Mouse (Mus musculus): Measurements from ENCODE around the gene Rtn4r. TPM values are rescaled to one million over a fixed set of nuclear protein-coding genes. Genes with fewer than 3 reads are reported as not detected.

Rtn4r gene
- total and polyA plus RNA-seq, 3 experiments: 0.04 TPM; not detected in 2

DNA sequence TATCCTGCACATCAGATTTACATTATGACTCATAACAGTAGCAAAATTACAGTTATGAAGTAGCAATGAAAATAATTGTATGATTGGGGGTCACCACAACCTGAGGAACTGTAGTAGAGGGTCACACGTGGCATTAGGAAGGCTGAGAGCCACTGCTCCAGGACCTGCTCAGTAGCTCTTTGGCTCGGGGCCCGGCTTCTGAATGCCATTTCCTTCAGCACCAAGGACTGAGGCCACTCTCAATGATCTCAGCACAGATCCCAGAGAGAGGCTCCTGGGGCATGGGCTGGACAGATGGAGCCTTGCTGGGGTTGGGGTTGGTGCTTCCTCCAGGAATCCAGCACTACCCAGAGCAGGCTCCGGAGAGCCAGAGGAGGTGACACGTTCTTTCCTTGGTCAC, 40.3 kb upstream of the Rtn4r start:
- Histone ChIP-seq H3K27ac (ENCODE audit: control insufficient read depth, low read depth, low read length) (no peak overlapping the region), H3K79me2 (ENCODE audit: control insufficient read depth, insufficient read depth, low read length, poor library complexity) (peaks cover 7% of the 10 kb centered on the region), H3K4me1 (ENCODE audit: control insufficient read depth in 1 of 2, insufficient read depth in 2 of 2, low read length in 2 of 2) (peaks cover 3 to 9% of the 10 kb centered on the region in 2 experiments; a peak in 1 of 4 replicates), H3K9me3 (replicated peaks; ENCODE audit: insufficient read depth, low read length) (no peaks in the 10 kb centered on the region), H3K9ac (ENCODE audit: control insufficient read depth, low read depth, low read length, poor library complexity, severe bottlenecking) (no peak overlapping the region), H3K36me3 (ENCODE audit: control insufficient read depth in 1 of 2, insufficient read depth in 2 of 2, low read length in 2 of 2) (no peaks in the 10 kb centered on the region), H3K27me3 (ENCODE audit: control insufficient read depth in 1 of 2, insufficient read depth in 2 of 2, low read length in 2 of 2) (no peaks in the 10 kb centered on the region), H3K4me3 (ENCODE audit: control insufficient read depth in 1 of 2, insufficient read depth in 1 of 2, low read depth in 2 of 2, low read length in 2 of 2) (no peak overlapping the region)
- no peak for DNase-seq (ENCODE audit: low read depth, low spot score)
- no peak for TF ChIP-seq POLR2A (IDR thresholded peaks at IDR 0.05; ENCODE audit: control insufficient read depth in 1 of 2, insufficient read depth in 1 of 2, low read depth in 1 of 2, low read length in 2 of 2, poor library complexity in 1 of 2)

DNA sequence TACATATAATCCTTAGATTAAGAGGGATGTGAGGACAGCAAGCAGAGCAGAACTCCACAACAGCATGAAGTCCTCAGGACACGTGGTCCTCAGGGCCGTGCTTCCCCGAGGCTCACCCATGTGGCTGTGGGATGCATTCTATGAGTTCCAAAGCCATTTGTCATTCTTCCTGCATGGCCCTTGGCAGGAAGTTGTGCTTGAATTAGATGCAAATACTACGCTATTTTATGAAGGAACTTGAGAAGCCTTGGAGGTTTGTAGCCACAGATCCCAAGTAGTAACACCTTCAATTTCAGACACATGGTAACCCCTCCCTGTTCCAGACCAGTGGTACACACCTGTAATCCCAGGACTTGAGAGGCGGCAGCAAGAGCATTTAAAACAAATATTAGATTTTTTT, 31.1 kb upstream of the Rtn4r start:
- H3K36me3 ChIP-seq (ENCODE audit: control insufficient read depth in 1 of 2, insufficient read depth in 2 of 2, low read length in 2 of 2): no peaks in the 10 kb centered on the region
- H3K9ac ChIP-seq (ENCODE audit: control insufficient read depth, low read depth, low read length, poor library complexity, severe bottlenecking): no peak overlapping the region
- H3K4me3 ChIP-seq (ENCODE audit: control insufficient read depth in 1 of 2, insufficient read depth in 1 of 2, low read depth in 2 of 2, low read length in 2 of 2): no peak overlapping the region
- no peak for DNase-seq (ENCODE audit: low read depth, low spot score)
- H3K27me3 ChIP-seq (ENCODE audit: control insufficient read depth in 1 of 2, insufficient read depth in 2 of 2, low read length in 2 of 2): no peaks in the 10 kb centered on the region
- no peaks in the 10 kb centered on the region for H3K4me1 ChIP-seq (ENCODE audit: control insufficient read depth in 1 of 2, insufficient read depth in 2 of 2, low read length in 2 of 2)
- H3K79me2 ChIP-seq (ENCODE audit: control insufficient read depth, insufficient read depth, low read length, poor library complexity): no peaks in the 10 kb centered on the region
- no peak for TF ChIP-seq GABPA (IDR thresholded peaks at IDR 0.05; ENCODE audit: low read depth, low read length)
- H3K27ac ChIP-seq (ENCODE audit: control insufficient read depth, low read depth, low read length): no peak overlapping the region
- no peaks in the 10 kb centered on the region for H3K9me3 ChIP-seq (replicated peaks; ENCODE audit: insufficient read depth, low read length)

- no peak overlapping the region for H3K27ac ChIP-seq (ENCODE audit: control insufficient read depth, low read depth, low read length)
- H3K4me3 ChIP-seq (ENCODE audit: control insufficient read depth in 1 of 2, insufficient read depth in 1 of 2, low read depth in 2 of 2, low read length in 2 of 2): no peak overlapping the region
- H3K4me1 ChIP-seq (ENCODE audit: control insufficient read depth in 1 of 2, insufficient read depth in 2 of 2, low read length in 2 of 2): no peaks in the 10 kb centered on the region
- H3K79me2 ChIP-seq (ENCODE audit: control insufficient read depth, insufficient read depth, low read length, poor library complexity): no peaks in the 10 kb centered on the region
- no peak overlapping the region for H3K9ac ChIP-seq (ENCODE audit: control insufficient read depth, low read depth, low read length, poor library complexity, severe bottlenecking)
- DNase-seq (ENCODE audit: low read depth, low spot score): no peak
- peaks cover 0 to 2% of the 10 kb centered on the region in 2 experiments; a peak in 1 of 4 replicates for H3K27me3 ChIP-seq (ENCODE audit: control insufficient read depth in 1 of 2, insufficient read depth in 2 of 2, low read length in 2 of 2)
- H3K36me3 ChIP-seq (ENCODE audit: control insufficient read depth in 1 of 2, insufficient read depth in 2 of 2, low read length in 2 of 2): no peaks in the 10 kb centered on the region
- no peaks in the 10 kb centered on the region for H3K9me3 ChIP-seq (replicated peaks; ENCODE audit: insufficient read depth, low read length)
- TF ChIP-seq MAZ (IDR thresholded peaks at IDR 0.05; ENCODE audit: low read depth, low read length) (no peak), TCF12 (IDR thresholded peaks at IDR 0.05; ENCODE audit: low read depth, low read length) (no peak), EP300 (IDR thresholded peaks at IDR 0.05; ENCODE audit: low read depth in 1 of 2, low read length in 2 of 2) (no peak), ZKSCAN1 (IDR thresholded peaks at IDR 0.05; ENCODE audit: low read depth, low read length) (no peak), TBP (IDR thresholded peaks at IDR 0.05; ENCODE audit: low read depth, low read length) (no peak)
Measured at GRCm38 (mm10) chr16:18102816-18103215, 24.6 kb upstream of the Rtn4r start.

GRCm38 (mm10) chr16:18103366-18103765, 24.1 kb upstream of the Rtn4r start:
- H3K79me2 ChIP-seq (ENCODE audit: control insufficient read depth, insufficient read depth, low read length, poor library complexity): no peaks in the 10 kb centered on the region
- peaks cover 0 to 2% of the 10 kb centered on the region in 2 experiments; a peak in 1 of 4 replicates for H3K27me3 ChIP-seq (ENCODE audit: control insufficient read depth in 1 of 2, insufficient read depth in 2 of 2, low read length in 2 of 2)
- no peaks in the 10 kb centered on the region for H3K9me3 ChIP-seq (replicated peaks; ENCODE audit: insufficient read depth, low read length)
- no peaks in the 10 kb centered on the region for H3K36me3 ChIP-seq (ENCODE audit: control insufficient read depth in 1 of 2, insufficient read depth in 2 of 2, low read length in 2 of 2)
- no peak for TF ChIP-seq GATA1 (IDR thresholded peaks at IDR 0.05; ENCODE audit: low read depth, low read length)
- no peak for TF ChIP-seq USF1 (IDR thresholded peaks at IDR 0.05; ENCODE audit: low read depth, low read length)
- no peak for TF ChIP-seq ZC3H11A (IDR thresholded peaks at IDR 0.05; ENCODE audit: low read depth, low read length)
- TF ChIP-seq JUND (IDR thresholded peaks at IDR 0.05; ENCODE audit: low read depth, low read length): no peak
- TF ChIP-seq MAX (IDR thresholded peaks at IDR 0.05; ENCODE audit: low read length): no peak
- no peak for TF ChIP-seq GABPA (IDR thresholded peaks at IDR 0.05; ENCODE audit: low read depth, low read length)
- no peak overlapping the region for H3K9ac ChIP-seq (ENCODE audit: control insufficient read depth, low read depth, low read length, poor library complexity, severe bottlenecking)
- no peaks in the 10 kb centered on the region for H3K4me1 ChIP-seq (ENCODE audit: control insufficient read depth in 1 of 2, insufficient read depth in 2 of 2, low read length in 2 of 2)
- no peak for DNase-seq (ENCODE audit: low read depth, low spot score)
- H3K27ac ChIP-seq (ENCODE audit: control insufficient read depth, low read depth, low read length): no peak overlapping the region
- H3K4me3 ChIP-seq (ENCODE audit: control insufficient read depth in 1 of 2, insufficient read depth in 1 of 2, low read depth in 2 of 2, low read length in 2 of 2): no peak overlapping the region
